Mouse (Mus musculus) liver, adult (tissue): Measurements from ENCODE around the gene Retreg3.

Experiments
- GATA4 ChIP-seq: IDR thresholded peaks from 2 replicates; pipeline ENCODE4 v1.6.1; 2014; ENCODE audit warnings: mild to moderate bottlenecking, low read length; ENCODE audit not compliant: insufficient replicate concordance

The Retreg3 gene

DNA sequence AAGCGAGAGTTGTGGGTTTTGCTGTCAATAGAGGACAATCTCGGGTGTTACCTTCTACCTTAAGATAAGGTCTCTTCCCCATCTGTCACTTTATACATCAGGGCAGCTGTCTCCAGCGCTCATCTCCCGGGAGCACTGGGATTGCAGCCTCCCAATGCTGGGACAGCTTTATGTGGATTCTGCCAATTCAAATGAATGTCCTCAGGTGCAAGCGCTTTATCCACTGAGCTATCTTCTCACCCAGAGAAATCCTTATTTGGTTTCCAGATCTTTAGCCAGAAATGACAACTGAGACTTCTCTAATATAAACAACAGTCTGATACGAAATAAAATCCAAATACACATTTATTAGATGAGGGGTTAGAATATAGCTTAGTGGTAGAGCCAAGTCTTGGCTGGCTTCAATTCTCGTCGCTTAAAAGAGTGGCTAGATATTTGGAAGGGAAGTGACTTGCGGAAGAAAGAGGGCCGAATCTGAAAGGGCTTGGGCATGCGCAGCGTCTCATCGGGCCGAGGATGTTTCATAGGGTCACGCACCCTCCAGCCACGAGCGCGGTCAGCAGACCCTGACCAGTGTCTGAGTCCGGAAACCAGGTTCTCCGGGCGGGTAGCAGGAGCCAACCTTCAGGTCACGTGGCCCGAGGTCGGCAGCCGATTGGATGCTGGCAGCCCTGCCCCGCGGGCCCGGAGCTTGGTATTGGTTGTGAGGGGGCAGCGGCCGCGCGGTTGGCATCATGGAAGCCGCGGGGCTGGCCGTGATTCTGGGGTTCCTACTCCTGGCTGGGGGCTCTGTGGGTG, 50.1 kb downstream of the Retreg3 start, which contains the start of gene Naglu:
Gene Naglu, plus strand, starts transcription at position 622 of the 798 bp plus-strand sequence.
- TF ChIP-seq GATA4, result peak; percentile 5; the same call in 1 of the 2 replicates

DNA sequence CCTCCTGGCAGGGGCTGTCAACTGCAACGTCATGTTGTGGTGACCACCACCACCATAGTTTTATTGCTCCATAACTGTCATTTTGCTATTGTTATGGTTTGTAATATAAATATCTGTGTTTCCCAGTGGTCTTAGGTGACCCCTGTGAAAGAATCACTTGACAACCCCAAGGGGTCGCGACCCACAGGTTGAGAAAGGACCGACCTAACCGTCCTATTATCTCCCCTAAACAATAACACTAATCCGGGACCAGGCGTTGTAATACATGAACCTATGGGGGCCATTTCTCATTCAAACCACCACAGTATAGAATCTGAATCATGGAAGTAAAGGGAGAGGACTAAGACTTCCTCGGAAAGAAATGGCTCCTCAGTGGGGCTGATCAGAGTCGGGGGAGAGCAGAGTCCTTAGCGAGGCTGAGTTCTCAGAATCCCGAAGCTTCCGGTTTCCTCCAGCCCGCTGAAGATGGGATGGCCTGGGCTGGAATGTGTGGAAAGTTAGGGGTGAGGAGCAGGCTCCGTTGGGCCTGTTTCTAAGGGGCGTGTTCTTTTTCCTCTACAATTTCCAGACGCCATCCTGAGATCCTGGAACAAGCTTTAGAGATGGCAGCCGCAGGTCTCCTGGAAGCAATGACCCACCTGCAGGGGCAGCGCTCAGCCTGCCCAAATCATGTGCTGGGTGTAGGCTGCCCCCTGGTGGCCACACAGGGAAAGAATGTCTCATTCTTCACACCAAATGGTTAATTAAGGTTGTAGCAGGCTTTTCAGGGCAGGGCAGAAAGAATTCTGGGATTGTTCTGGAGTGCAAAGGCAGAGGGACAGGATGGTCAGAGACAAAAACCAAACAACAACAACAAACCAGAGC, 52.9 kb downstream of the Retreg3 start:
- TF ChIP-seq GATA4, result no peak

GRCm38 (mm10) chr11:101065002-101065401, 54.7 kb downstream of the Retreg3 start:
- no peak for TF ChIP-seq GATA4

DNA sequence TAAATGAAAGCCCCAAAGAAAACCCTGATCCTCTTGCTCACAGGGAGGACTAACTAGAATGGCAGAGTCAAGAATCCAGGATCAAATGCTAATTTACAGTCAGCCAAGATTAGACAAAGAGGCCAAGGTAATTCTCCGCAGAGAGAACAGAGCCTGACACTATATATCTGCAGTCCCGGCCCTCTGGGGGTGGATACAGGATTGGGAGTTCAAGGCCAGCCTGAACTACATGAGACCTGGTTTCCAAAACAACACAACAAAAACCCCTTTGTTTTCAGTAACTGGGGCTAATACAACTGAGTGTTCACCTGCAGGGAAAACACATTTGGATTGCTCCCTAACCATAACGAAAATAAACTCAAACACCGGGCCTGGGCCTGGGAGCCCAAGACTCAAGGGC, 55.2 kb downstream of the Retreg3 start:
- no peak for TF ChIP-seq GATA4

GRCm38 (mm10) chr11:101063676-101064327, 55.9 kb downstream of the Retreg3 start:
- peak; percentile 51; the same call in 1 of the 2 replicates for TF ChIP-seq GATA4

- TF ChIP-seq GATA4, result no peak
Measured at GRCm38 (mm10) chr11:101062971-101063675, 56.6 kb downstream of the Retreg3 start.

GRCm38 (mm10) chr11:101062165-101062884, 57.4 kb downstream of the Retreg3 start:
- no peak for TF ChIP-seq GATA4

GRCm38 (mm10) chr11:101061049-101061448, 58.6 kb downstream of the Retreg3 start:
- no peak for TF ChIP-seq GATA4

- no peak for TF ChIP-seq GATA4
Measured at GRCm38 (mm10) chr11:101060126-101060525, 59.6 kb downstream of the Retreg3 start.

DNA sequence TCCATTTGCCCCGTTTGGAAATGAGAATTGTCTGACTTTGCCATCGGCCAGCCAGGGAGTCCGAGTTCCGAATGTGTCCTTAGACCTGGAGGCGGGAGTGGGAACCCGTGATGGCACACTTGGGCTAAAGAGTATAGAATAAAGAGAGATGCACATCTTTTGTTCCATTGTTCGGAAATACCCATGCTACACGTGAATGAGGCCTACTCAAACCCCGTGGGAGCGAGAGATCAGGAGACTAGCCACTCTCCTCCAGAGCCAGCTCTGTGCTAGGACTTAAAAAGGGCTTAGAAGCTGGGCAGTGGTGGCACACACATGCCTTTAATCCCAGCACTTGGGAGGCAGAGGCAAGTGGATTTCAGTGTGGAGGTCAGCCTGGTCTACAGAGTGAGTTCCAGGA, 60.2 kb downstream of the Retreg3 start:
- TF ChIP-seq GATA4, result no peak

GRCm38 (mm10) chr11:101058726-101059125, 61.0 kb downstream of the Retreg3 start:
- TF ChIP-seq GATA4, result no peak; the same call in 1 of the 2 replicates

DNA sequence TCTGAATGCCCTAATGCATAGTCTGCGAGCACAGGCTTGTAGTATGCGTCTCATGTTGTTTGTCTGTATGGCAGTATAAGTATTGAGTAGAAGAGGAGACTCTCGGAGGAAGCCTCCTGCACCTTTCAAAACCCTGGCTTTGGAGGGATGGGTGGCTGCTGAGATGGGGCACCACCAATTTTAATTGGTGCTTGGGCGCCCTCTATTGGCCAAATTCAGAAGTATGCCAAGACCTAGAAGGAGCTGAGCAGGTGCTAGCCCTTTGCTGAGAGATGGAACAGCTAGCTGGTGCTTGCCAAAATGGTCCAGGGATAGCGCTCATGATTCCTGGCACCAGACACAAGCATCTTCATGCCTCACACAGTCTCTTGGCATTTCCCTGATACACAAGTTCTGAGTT, 61.8 kb downstream of the Retreg3 start:
- TF ChIP-seq GATA4, result no peak

DNA sequence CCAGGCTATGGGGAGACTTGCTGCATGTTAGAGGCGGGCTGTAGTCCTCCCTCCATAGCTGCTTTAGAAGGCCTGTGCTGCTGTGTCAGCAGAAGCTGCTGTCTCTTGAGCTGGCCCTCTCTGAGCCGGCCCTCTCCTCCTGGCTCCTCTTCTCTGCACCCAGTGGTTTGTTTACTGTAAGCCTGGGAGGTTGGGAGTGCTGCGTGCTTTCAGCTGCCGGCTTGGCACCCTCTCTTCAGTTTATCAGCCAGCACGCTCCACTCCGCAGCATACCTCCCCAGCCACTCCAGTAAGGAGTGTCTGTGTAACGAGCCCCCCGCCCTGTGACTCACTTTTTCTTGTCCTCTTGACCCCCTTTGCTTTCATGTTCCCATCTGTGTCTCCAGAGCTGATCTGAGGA, 62.8 kb downstream of the Retreg3 start:
- TF ChIP-seq GATA4, result no peak

- no peak for TF ChIP-seq GATA4
Measured at GRCm38 (mm10) chr11:101055418-101055817, 64.3 kb downstream of the Retreg3 start.
